ENCODE assay signal across 1 mouse cellular context in the genomic region with DNA sequence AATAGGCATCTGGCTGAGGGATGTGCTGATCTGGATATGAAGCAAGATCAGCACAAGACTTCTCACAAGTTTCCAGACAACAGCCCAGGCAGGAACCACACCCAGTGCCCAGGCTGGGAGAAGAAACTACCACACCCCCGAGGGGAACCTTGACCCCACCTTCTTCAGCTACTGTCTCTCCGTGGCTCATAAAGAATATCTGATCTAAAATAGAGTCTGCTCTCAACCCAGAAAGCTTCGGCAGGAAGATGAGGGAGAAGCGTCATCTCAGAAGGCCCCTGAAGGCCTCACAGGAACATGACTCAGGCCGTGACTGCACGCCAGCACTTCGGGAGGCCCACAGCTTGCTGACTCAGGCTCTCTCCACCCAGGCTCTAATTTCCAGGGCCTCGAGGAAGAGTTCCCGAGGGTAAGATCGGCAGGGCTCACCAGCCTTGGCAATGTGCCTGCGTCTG.
A peak's percentile ranks its signal among the peaks of the same experiment; 100 is the strongest.
TF ChIP-seq lines count a peak whose summit lies in the region.

No protein-coding gene starts in this region.

TF ChIP-seq in MEL, 35 proteins besides CTCF, POLR2A, EP300 and RAD21 (continued from another document):
- TF ChIP-seq GATA1 (IDR thresholded peaks at IDR 0.05; ENCODE audit: low read depth, low read length): 0 out of 2 replicates have a peak, but pooled peaks have one; percentile 14
- TF ChIP-seq HCFC1 (IDR thresholded peaks at IDR 0.05; ENCODE audit: low read depth, low read length): peak; percentile 54; the same call in 1 of the 2 replicates
- TF ChIP-seq POLR2AphosphoS2 (IDR thresholded peaks at IDR 0.05; ENCODE audit: low read length): no peak
- TF ChIP-seq USF2 (IDR thresholded peaks at IDR 0.05; ENCODE audit: borderline replicate concordance in 1 of 2, insufficient read depth in 1 of 2, low read depth in 1 of 2, low read length in 2 of 2): no peak
- TF ChIP-seq NRF1 (IDR thresholded peaks at IDR 0.05; ENCODE audit: insufficient read depth, low read depth, low read length, poor library complexity, severe bottlenecking): no peak
- TF ChIP-seq UBTF (IDR thresholded peaks at IDR 0.05; ENCODE audit: borderline replicate concordance, insufficient read depth, low read depth, low read length): no peak
- no peak for TF ChIP-seq POLR2AphosphoS5 (IDR thresholded peaks at IDR 0.05; ENCODE audit: borderline replicate concordance, low read depth, low read length)
- no peak for TF ChIP-seq E2F4 (IDR thresholded peaks at IDR 0.05; ENCODE audit: borderline replicate concordance, low read depth, low read length)
- TF ChIP-seq ZMIZ1 (IDR thresholded peaks at IDR 0.05; ENCODE audit: low read depth, low read length): no peak
- TF ChIP-seq GABPA (IDR thresholded peaks at IDR 0.05; ENCODE audit: low read depth, low read length): no peak
- TF ChIP-seq ETS1 (IDR thresholded peaks at IDR 0.05; ENCODE audit: low read depth, low read length): peak; percentile 71; the same call in 1 of the 2 replicates
- TF ChIP-seq JUND (IDR thresholded peaks at IDR 0.05; ENCODE audit: low read depth, low read length): no peak
- no peak for TF ChIP-seq MAZ (IDR thresholded peaks at IDR 0.05; ENCODE audit: low read depth, low read length)
- no peak for TF ChIP-seq ZNF384 (IDR thresholded peaks at IDR 0.05; ENCODE audit: low read depth, low read length)
- no peak for TF ChIP-seq RCOR1 (IDR thresholded peaks at IDR 0.05; ENCODE audit: low read depth, low read length)
- TF ChIP-seq CHD2 (IDR thresholded peaks at IDR 0.05; ENCODE audit: low read length): no peak
- TF ChIP-seq TCF12 (IDR thresholded peaks at IDR 0.05; ENCODE audit: low read depth, low read length): no peak
- TF ChIP-seq MYC (IDR thresholded peaks at IDR 0.05; ENCODE audit: low read depth, low read length): peak; percentile 63; the same call in 1 of the 2 replicates
- TF ChIP-seq ZKSCAN1 (IDR thresholded peaks at IDR 0.05; ENCODE audit: low read depth, low read length): no peak
